Mouse (Mus musculus) embryonic fibroblast, embryonic 13.5 days (primary cell): Measurements from ENCODE around the gene Plvap.

Source experiments
- CTCF ChIP-seq: IDR thresholded peaks from 2 replicates; pipeline ENCODE4 v1.5.1; 2011; ENCODE audit warnings: mild to moderate bottlenecking, control low read depth, low read length, moderate library complexity, borderline replicate concordance; ENCODE audit not compliant: insufficient read depth
- POLR2A ChIP-seq: IDR thresholded peaks from 2 replicates; pipeline ENCODE4 v1.6.1; 2011; ENCODE audit warnings: low read depth, mild to moderate bottlenecking, control low read depth, low read length, moderate library complexity

DNA sequence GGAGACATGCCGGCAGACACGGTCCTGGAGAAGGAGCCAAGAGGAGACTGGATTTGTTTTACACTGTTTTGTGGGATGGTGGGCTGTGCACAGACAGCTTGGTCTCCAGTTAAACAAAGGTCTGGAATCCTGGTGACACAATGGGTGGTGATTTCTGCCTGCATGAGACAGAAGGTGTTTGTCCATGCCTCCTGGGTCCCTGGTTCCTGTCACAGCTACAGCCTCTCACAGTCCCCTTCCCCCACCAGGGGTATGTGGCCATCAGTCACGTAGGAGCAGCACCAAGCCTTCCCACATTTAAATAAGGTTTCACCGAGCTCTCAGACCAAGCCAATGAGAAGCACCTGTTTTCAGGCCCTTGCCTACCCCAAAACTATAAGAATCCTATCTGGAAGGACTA, 60.2 kb downstream of the Plvap start:
- no peak for TF ChIP-seq POLR2A
- TF ChIP-seq CTCF, result no peak
